Mouse (Mus musculus) frontal cortex, postnatal 36 days (tissue): ENCODE results near the gene Kat2a.

Experiments
- DNase-seq, 2 experiments: peaks; one replicate each; pipeline ENCODE4 v3.0.0; 2022; ENCODE audit warnings: low spot score in 2 of 2

Gene Kat2a

GRCm38 (mm10) chr11:100710528-100710927, 1.7 kb downstream of the Kat2a start:
- no peak for DNase-seq

- no peak for DNase-seq
These were observed 3.0 kb downstream of the Kat2a start for GRCm38 (mm10) chr11:100709201-100709810.

GRCm38 (mm10) chr11:100705095-100705747, 7.0 kb downstream of the Kat2a start:
- no peak for DNase-seq

GRCm38 (mm10) chr11:100703851-100704531, 8.3 kb downstream of the Kat2a start, which contains the start of gene Dhx58:
Dhx58 (minus strand) TSS chr11:100704271.
- DNase-seq: no peak

- DNase-seq: no peak
These were observed 8.9 kb downstream of the Kat2a start for GRCm38 (mm10) chr11:100703366-100703765.

GRCm38 (mm10) chr11:100702906-100703305, 9.4 kb downstream of the Kat2a start:
- DNase-seq: no peak

GRCm38 (mm10) chr11:100702081-100702851, 10.0 kb downstream of the Kat2a start:
- DNase-seq: peak in 1 of 2 experiments; percentile 68

GRCm38 (mm10) chr11:100701301-100701700, 11.0 kb downstream of the Kat2a start:
- no peak for DNase-seq

- DNase-seq: no peak
These were observed 11.6 kb downstream of the Kat2a start for GRCm38 (mm10) chr11:100700710-100701109.

GRCm38 (mm10) chr11:100697921-100698320, 14.3 kb downstream of the Kat2a start:
- no peak for DNase-seq

GRCm38 (mm10) chr11:100694926-100695325, 17.3 kb downstream of the Kat2a start:
- DNase-seq: peak; percentile 77 to 79

GRCm38 (mm10) chr11:100693154-100693553, 19.1 kb downstream of the Kat2a start:
- no peak for DNase-seq

GRCm38 (mm10) chr11:100692164-100692616, 20.1 kb downstream of the Kat2a start, which contains the start of gene Zfp385c:
Zfp385c (minus strand) TSS chr11:100692455.
- DNase-seq: no peak

- no peak for DNase-seq
These were observed 21.9 kb downstream of the Kat2a start for GRCm38 (mm10) chr11:100690389-100690788.

- DNase-seq: no peak
These were observed 23.8 kb downstream of the Kat2a start for GRCm38 (mm10) chr11:100688443-100688842.

GRCm38 (mm10) chr11:100687265-100687664, 25.0 kb downstream of the Kat2a start:
- DNase-seq: no peak

GRCm38 (mm10) chr11:100685371-100685770, 26.9 kb downstream of the Kat2a start:
- no peak for DNase-seq

GRCm38 (mm10) chr11:100684084-100684483, 28.2 kb downstream of the Kat2a start:
- DNase-seq: no peak

GRCm38 (mm10) chr11:100682526-100682925, 29.7 kb downstream of the Kat2a start:
- DNase-seq: no peak

- no peak for DNase-seq
These were observed 30.4 kb downstream of the Kat2a start for GRCm38 (mm10) chr11:100681826-100682225.

GRCm38 (mm10) chr11:100677810-100678209, 34.5 kb downstream of the Kat2a start:
- DNase-seq: peak; percentile 24 to 37

- DNase-seq: no peak
These were observed 39.1 kb downstream of the Kat2a start for GRCm38 (mm10) chr11:100673169-100673568.
